Mouse (Mus musculus) myocyte (in vitro differentiated cells): ENCODE measurements around the gene Tor2a. TPM values are rescaled to one million over a fixed set of nuclear protein-coding genes. Genes with fewer than 3 reads are reported as not detected.
A peak's percentile ranks its signal among the peaks of the same experiment; 100 is the strongest.

ENCODE experiments used
- H3K27me3 ChIP-seq: one replicate; pipeline ENCODE4 v1.6.1; 2011; ENCODE audit not compliant: control insufficient read depth, insufficient read depth, insufficient read length
- H3K36me3 ChIP-seq: one replicate; pipeline ENCODE4 v1.6.1; 2011; ENCODE audit not compliant: control insufficient read depth, insufficient read depth
- H3K4me2 ChIP-seq: one replicate; pipeline ENCODE4 v1.6.1; 2011; ENCODE audit warnings: low read depth, control low read depth
- H3K4me3 ChIP-seq: one replicate; pipeline ENCODE4 v1.5.1; 2011; ENCODE audit warnings: mild to moderate bottlenecking, control low read depth, moderate library complexity
- H3K79me2 ChIP-seq: one replicate; pipeline ENCODE4 v1.6.1; 2011; ENCODE audit not compliant: control insufficient read depth, insufficient read depth
- H3ac ChIP-seq: one replicate; pipeline ENCODE4 v1.6.1; 2011; ENCODE audit not compliant: control insufficient read depth, insufficient read length
- CEBPB ChIP-seq: IDR thresholded peaks from 2 replicates; pipeline ENCODE4 v1.6.1; 2011; ENCODE audit warnings: mild to moderate bottlenecking, moderate library complexity; ENCODE audit not compliant: poor library complexity, insufficient read depth, severe bottlenecking
- E2F4 ChIP-seq: IDR thresholded peaks from one replicate; pipeline ENCODE4 v1.6.1; 2011; ENCODE audit warnings: mild to moderate bottlenecking, control low read depth, moderate library complexity; ENCODE audit not compliant: insufficient read depth
- MAX ChIP-seq: IDR thresholded peaks from one replicate; pipeline ENCODE4 v1.6.1; 2011; ENCODE audit warnings: low read depth, mild to moderate bottlenecking, control low read depth
- MYOD1 ChIP-seq, 3 experiments: IDR thresholded peaks; one replicate each; pipeline ENCODE4 v1.6.1; 2011; ENCODE audit warnings: control low read depth in 2 of 3, low read depth in 2 of 3, mild to moderate bottlenecking in 2 of 3, moderate library complexity in 1 of 3; ENCODE audit not compliant: insufficient read length in 2 of 3, control insufficient read depth in 1 of 3
- MYOG ChIP-seq, 3 experiments: IDR thresholded peaks; one replicate each; pipeline ENCODE4 v1.6.1; 2011; ENCODE audit warnings: control low read depth in 2 of 3, low read depth in 2 of 3, mild to moderate bottlenecking in 2 of 3; ENCODE audit not compliant: insufficient read length in 2 of 3, control insufficient read depth in 1 of 3, insufficient read depth in 1 of 3
- POLR2A ChIP-seq: IDR thresholded peaks from one replicate; pipeline ENCODE4 v1.6.1; 2011; ENCODE audit warnings: low read depth, mild to moderate bottlenecking, control low read depth, moderate library complexity; ENCODE audit not compliant: insufficient read length
- POLR2AphosphoS2 ChIP-seq: IDR thresholded peaks from one replicate; pipeline ENCODE4 v1.6.1; 2011; ENCODE audit warnings: low read depth, control low read depth; ENCODE audit not compliant: insufficient read length
- REST ChIP-seq: IDR thresholded peaks from one replicate; pipeline ENCODE4 v1.6.1; 2011; ENCODE audit warnings: mild to moderate bottlenecking, control low read depth, moderate library complexity; ENCODE audit not compliant: insufficient read depth, insufficient read length
- SRF ChIP-seq: IDR thresholded peaks from one replicate; pipeline ENCODE4 v1.6.1; 2011; ENCODE audit warnings: low read depth; ENCODE audit not compliant: control insufficient read depth, insufficient read length
- TCF12 ChIP-seq: IDR thresholded peaks from one replicate; pipeline ENCODE4 v1.6.1; 2011; ENCODE audit warnings: mild to moderate bottlenecking, control low read depth; ENCODE audit not compliant: poor library complexity, insufficient read depth, severe bottlenecking
- TCF3 ChIP-seq: IDR thresholded peaks from one replicate; pipeline ENCODE4 v1.6.1; 2011; ENCODE audit warnings: low read depth, control low read depth; ENCODE audit not compliant: insufficient read length
- USF1 ChIP-seq: IDR thresholded peaks from one replicate; pipeline ENCODE4 v1.6.1; 2011; ENCODE audit warnings: low read depth, mild to moderate bottlenecking, control low read depth, moderate library complexity
- polyA plus RNA-seq: library from polyadenylated mRNA; unstranded; fragments of >200 nt; fragmentation: generic; extraction: Trizol; gene quantifications from one replicate; pipeline ENCODE4 v1.2.1, GENCODE M21; 2012; ENCODE audit warnings: missing spikeins

Tor2a gene
- polyA plus RNA-seq, 1 experiment: 37.3 TPM

DNA sequence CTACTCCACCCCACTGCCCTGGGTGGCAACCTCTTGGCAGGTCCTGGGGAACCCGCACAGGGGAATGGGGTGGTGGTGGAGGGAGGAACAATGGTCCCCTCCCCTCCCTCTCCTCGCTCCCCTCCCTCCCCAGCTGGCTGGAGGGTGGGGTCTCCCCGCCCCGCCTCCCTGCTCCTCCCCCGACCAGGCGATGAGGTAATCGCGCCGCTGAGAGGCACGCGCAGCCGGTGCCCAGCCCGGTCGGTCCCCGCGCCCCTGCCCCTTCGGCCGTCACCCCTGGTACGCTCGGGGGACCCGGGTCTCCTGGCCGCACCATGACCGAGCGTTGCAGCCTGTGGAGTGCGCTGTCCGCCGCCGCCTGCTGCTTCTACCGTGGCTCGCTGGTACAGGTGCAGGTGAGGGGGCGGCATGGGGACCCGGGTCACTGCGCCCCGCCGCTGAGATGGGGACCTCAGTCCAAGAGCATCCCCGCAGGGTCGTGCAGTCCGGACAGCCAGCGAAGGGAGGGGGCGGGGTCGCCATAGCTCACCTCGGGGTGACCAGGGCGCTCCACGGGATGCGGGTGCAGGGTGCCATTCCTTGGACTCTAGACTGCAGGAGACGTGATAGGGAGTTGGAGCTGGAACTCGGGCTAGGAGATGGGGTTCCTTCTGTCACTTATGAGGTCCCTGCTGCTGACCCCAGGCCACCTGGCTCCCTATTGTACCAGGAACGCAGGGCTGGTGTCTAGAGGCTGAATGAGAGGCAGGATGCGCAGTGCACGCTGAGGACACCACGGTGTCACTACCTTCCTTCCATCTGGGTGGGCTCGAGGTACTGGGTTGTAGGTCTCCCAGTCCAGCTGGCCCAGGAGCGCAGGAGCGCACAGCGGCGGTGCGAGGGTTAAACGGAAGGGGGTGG is 15.5 kb upstream of the Tor2a start:
- Histone ChIP-seq H3ac (no peak overlapping the region), H3K36me3 (no peaks in the 10 kb centered on the region), H3K4me2 (no peak overlapping the region), H3K4me3 (no peak overlapping the region), H3K27me3 (peaks cover 25% of the 10 kb centered on the region), H3K79me2 (no peaks in the 10 kb centered on the region)
- no peak for TF ChIP-seq E2F4
- TF ChIP-seq MAX: no peak
- TF ChIP-seq CEBPB: no peak

DNA sequence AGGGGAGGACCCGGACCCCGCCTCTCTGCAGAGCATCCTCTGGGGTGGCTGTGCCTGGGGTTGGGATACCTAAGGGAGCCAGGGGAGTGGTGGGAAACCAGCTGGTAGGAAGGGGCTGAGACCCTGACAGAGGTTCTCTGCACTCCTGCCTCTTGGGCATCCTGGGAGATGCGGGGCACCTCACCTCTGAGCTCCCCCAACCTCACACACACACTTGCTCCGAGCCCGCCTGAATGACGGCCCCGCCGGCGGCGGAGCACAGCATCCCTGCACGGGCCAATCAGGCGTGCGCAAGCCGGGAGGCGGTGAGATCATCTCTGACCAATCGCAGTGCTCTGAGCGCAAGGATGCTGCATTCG is 14.9 kb upstream of the Tor2a start:
- no peaks in the 10 kb centered on the region for H3K79me2 ChIP-seq
- no peak overlapping the region for H3K4me2 ChIP-seq
- H3K27me3 ChIP-seq: peaks cover 25% of the 10 kb centered on the region
- H3K4me3 ChIP-seq: no peak overlapping the region
- TF ChIP-seq MYOD1 (IDR thresholded peaks at IDR 0.05; ENCODE audit: control insufficient read depth in 1 of 3, insufficient read length in 2 of 3, low read depth in 2 of 3) (no peak), MAX (no peak), TCF12 (no peak), SRF (no peak), POLR2AphosphoS2 (no peak), CEBPB (no peak), REST (no peak), POLR2A (no peak), MYOG (IDR thresholded peaks at IDR 0.05; ENCODE audit: control insufficient read depth in 1 of 3, insufficient read depth in 1 of 3, insufficient read length in 2 of 3, low read depth in 2 of 3) (no peak), USF1 (no peak)
- no peak overlapping the region for H3ac ChIP-seq
- no peaks in the 10 kb centered on the region for H3K36me3 ChIP-seq

DNA sequence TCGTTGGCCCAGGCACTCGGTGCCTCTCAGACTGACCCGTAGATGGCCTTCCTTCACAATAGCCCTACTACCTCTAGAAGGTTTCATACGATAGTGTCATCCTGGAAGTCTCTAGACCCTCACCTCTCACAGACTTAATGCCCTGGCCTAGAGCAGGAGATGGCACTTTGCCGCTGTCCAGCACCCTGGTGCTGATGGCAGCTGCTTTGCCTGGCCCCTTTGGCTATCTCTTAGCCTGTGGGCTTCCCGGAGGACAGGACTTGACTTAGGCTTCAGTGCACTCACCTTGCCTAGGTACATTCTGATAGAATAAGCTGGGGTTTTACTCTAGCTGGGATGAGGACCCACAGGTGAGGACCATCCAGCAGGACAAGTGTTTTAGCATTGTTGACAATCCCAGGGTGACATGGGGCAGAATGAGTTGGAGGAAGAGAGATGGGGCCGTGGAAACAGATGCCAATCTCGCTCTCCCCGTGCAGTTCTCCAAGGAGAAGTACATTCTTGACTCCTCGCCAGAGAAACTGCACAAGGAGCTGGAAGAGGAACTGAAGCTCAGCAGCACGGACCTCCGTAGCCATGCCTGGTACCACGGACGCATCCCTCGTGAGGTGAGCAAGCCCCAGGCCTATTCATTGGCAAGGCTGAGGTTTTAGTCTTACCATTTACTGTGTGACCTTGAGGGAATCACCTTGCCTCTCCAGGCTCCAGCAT is 12.6 kb upstream of the Tor2a start:
- no peak for TF ChIP-seq MYOD1 (IDR thresholded peaks at IDR 0.05; ENCODE audit: control insufficient read depth in 1 of 3, insufficient read length in 2 of 3, low read depth in 2 of 3)
- TF ChIP-seq POLR2A: no peak
- no peak for TF ChIP-seq POLR2AphosphoS2
- no peak for TF ChIP-seq CEBPB
- TF ChIP-seq SRF: no peak
- peak; percentile 92 for TF ChIP-seq REST
- peak in 1 of 3 experiments; percentile 27 for TF ChIP-seq MYOG (IDR thresholded peaks at IDR 0.05; ENCODE audit: control insufficient read depth in 1 of 3, insufficient read depth in 1 of 3, insufficient read length in 2 of 3, low read depth in 2 of 3)
- TF ChIP-seq USF1: no peak
- no peaks in the 10 kb centered on the region for H3K36me3 ChIP-seq
- no peak overlapping the region for H3K4me2 ChIP-seq
- H3ac ChIP-seq: no peak overlapping the region
- H3K27me3 ChIP-seq: peaks cover 25% of the 10 kb centered on the region
- no peaks in the 10 kb centered on the region for H3K79me2 ChIP-seq
- no peak overlapping the region for H3K4me3 ChIP-seq

DNA sequence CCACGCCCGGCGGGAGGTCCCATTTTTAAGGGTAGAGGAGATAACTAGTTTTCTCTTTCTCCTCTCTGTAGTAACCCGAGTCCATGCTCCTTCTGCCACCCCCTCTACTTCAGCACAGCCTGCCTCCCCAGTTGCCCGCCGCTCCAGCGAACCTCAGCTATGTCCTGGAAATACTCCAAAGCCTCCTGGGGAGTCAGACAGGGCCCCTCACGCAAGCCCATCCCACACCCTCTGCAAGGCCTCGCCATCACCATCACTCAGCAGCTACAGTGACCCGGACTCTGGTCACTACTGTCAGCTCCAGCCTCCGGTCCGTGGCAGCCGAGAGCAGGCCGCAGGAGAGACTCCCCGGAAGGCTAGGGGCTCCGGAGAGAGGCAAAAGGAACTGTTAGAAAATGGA is 8.0 kb upstream of the Tor2a start:
- Histone ChIP-seq H3K4me2 (no peak overlapping the region), H3ac (no peak overlapping the region), H3K4me3 (no peak overlapping the region), H3K27me3 (peaks cover 7% of the 10 kb centered on the region), H3K79me2 (no peaks in the 10 kb centered on the region), H3K36me3 (no peaks in the 10 kb centered on the region)
- TF ChIP-seq TCF3: no peak
- no peak for TF ChIP-seq CEBPB
- TF ChIP-seq TCF12: no peak
- TF ChIP-seq USF1: no peak
- no peak for TF ChIP-seq MAX
- TF ChIP-seq MYOG (IDR thresholded peaks at IDR 0.05; ENCODE audit: control insufficient read depth in 1 of 3, insufficient read depth in 1 of 3, insufficient read length in 2 of 3, low read depth in 2 of 3): no peak
- TF ChIP-seq MYOD1 (IDR thresholded peaks at IDR 0.05; ENCODE audit: control insufficient read depth in 1 of 3, insufficient read length in 2 of 3, low read depth in 2 of 3): no peak
- no peak for TF ChIP-seq SRF
- TF ChIP-seq POLR2A: no peak
- no peak for TF ChIP-seq E2F4
- no peak for TF ChIP-seq REST
- no peak for TF ChIP-seq POLR2AphosphoS2

DNA sequence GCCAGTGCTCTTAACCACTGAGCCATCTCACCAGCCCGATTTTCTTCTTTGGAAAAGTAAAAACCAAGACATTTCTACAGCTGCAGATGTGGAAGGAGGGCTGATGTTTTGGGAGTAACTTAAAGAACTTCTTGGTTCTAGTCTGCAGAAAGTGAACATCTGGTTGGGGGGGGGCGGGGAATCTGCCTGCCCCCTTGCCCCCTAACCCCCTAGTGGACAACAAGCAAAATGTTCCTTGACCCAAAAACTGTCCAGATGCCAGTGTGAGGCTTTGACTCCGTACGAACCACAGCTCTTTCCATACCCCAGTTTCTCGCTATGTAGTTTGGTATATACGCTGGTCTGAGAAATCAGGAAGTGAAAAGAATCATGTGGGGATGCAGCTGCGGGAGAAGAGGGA is 6.8 kb upstream of the Tor2a start:
- Histone ChIP-seq H3K79me2 (no peaks in the 10 kb centered on the region), H3K36me3 (no peaks in the 10 kb centered on the region), H3ac (no peak overlapping the region), H3K4me3 (no peak overlapping the region), H3K27me3 (peaks cover 7% of the 10 kb centered on the region), H3K4me2 (no peak overlapping the region)
- TF ChIP-seq SRF (no peak), MYOD1 (IDR thresholded peaks at IDR 0.05; ENCODE audit: control insufficient read depth in 1 of 3, insufficient read length in 2 of 3, low read depth in 2 of 3) (no peak), TCF12 (no peak), E2F4 (no peak), POLR2AphosphoS2 (no peak), USF1 (no peak), REST (no peak), MYOG (IDR thresholded peaks at IDR 0.05; ENCODE audit: control insufficient read depth in 1 of 3, insufficient read depth in 1 of 3, insufficient read length in 2 of 3, low read depth in 2 of 3) (no peak), TCF3 (no peak), POLR2A (no peak), CEBPB (no peak), MAX (no peak)
